Mouse (Mus musculus) megakaryocyte, embryonic 14.5 days (primary cell): ENCODE data around the gene Slc36a1.

Source experiments
- FLI1 ChIP-seq: IDR thresholded peaks from 2 replicates; pipeline ENCODE4 v1.6.1; 2012; ENCODE audit warnings: low read length, inconsistent platforms, mixed read lengths
- GATA1 ChIP-seq: IDR thresholded peaks from 3 replicates; pipeline ENCODE4 v1.6.1; 2012; ENCODE audit warnings: mixed read lengths, low read length, inconsistent platforms, borderline replicate concordance

DNA sequence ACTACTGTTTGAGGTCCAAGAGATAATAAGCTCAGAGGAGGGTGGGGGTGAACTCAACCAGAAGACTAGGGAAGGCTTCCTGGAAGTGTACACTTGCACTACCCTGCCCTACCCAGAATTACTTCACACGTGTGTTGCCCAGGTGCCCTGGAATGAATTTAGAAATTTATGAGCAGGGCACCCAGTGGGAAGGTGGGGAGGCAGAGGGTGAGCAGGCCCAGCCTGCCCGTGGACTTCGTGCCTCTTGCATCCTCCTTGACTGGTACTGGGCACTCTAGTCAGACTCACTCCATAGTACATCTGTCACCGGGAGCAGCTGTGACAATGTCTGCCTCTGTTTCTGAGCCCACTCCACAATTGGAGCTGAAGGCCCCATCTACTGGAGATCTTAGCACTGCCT, 9.4 kb downstream of the Slc36a1 start:
- TF ChIP-seq GATA1 = no peak
- no peak for TF ChIP-seq FLI1
